Mouse (Mus musculus) kidney, postnatal 0 days (tissue): ENCODE results near the gene Tbccd1. TPM values are rescaled to one million over a fixed set of nuclear protein-coding genes. Genes with fewer than 3 reads are reported as not detected.

ENCODE experiments used
- ATAC-seq: fragments of 200-750 bp; cut with Nextera tagmentation; replicated peaks from 2 replicates; pipeline ENCODE4 v1.8.0; 2017; ENCODE audit warnings: low read depth, moderate number of reproducible peaks, moderate TSS enrichment, moderate library complexity; ENCODE audit not compliant: low FRiP score
- DNase-seq: peaks from one replicate; pipeline ENCODE4 v3.0.0-alpha.2; 2016; ENCODE audit warnings: low spot score
- H3K27ac ChIP-seq: fragments of 300-500 bp; sonication (generic); 2 replicates; pipeline ENCODE4 v1.5.1; 2014; ENCODE audit warnings: mild to moderate bottlenecking
- H3K27me3 ChIP-seq: fragments of 300-500 bp; sonication (generic); 2 replicates; pipeline ENCODE4 v1.6.1; 2014; ENCODE audit warnings: low read length, mixed read lengths; ENCODE audit not compliant: insufficient read depth
- H3K36me3 ChIP-seq: fragments of 300-500 bp; sonication (generic); 2 replicates; pipeline ENCODE4 v1.6.1; 2014; ENCODE audit warnings: low read length, mixed read lengths; ENCODE audit not compliant: insufficient read depth
- H3K4me1 ChIP-seq: fragments of 300-500 bp; sonication (generic); replicated peaks from 2 replicates; pipeline ENCODE4 v1.6.1; 2014; ENCODE audit warnings: antibody characterized with exemption, low read length, mixed read lengths; ENCODE audit not compliant: insufficient read depth
- H3K4me2 ChIP-seq: fragments of 300-500 bp; sonication (generic); 2 replicates; pipeline ENCODE4 v1.6.1; 2014; ENCODE audit warnings: mild to moderate bottlenecking, low read length, moderate library complexity, mixed read lengths
- H3K4me3 ChIP-seq: fragments of 300-500 bp; sonication (generic); replicated peaks from 2 replicates; pipeline ENCODE4 v1.5.1; 2014; ENCODE audit warnings: low read depth, low read length
- H3K9ac ChIP-seq: fragments of 300-500 bp; sonication (generic); 2 replicates; pipeline ENCODE4 v1.6.1; 2014; ENCODE audit warnings: low read depth, low read length
- H3K9me3 ChIP-seq: fragments of 300-500 bp; sonication (generic); replicated peaks from 2 replicates; pipeline ENCODE4 v1.6.1; 2016; ENCODE audit warnings: low read length, inconsistent platforms, mixed read lengths
- CTCF ChIP-seq: IDR thresholded peaks from 2 replicates; pipeline ENCODE4 v1.5.1; 2016; ENCODE audit warnings: antibody characterized with exemption, low read depth, mild to moderate bottlenecking, moderate library complexity
- WGBS: fragments of 180-500 bp; shearing (Covaris S2); extraction: QIAGEN DNeasy Blood & Tissue Kit; methylation state at CpG from one replicate; pipeline ENCODE4 v1.1.7; 2014; 5-methylcytosine and 5-hydroxymethylcytosine counted together
- polyA plus RNA-seq: library from polyadenylated mRNA; unstranded; fragments of >200 nt; fragmentation: Nextera tagmentation; extraction: Ambion mirVana; gene quantifications from 2 replicates; pipeline ENCODE4 v1.2.1, GENCODE M21; 2015

Tbccd1 gene
- polyA plus RNA-seq, 1 experiment from 2014 or later, result 25.3 TPM

DNA sequence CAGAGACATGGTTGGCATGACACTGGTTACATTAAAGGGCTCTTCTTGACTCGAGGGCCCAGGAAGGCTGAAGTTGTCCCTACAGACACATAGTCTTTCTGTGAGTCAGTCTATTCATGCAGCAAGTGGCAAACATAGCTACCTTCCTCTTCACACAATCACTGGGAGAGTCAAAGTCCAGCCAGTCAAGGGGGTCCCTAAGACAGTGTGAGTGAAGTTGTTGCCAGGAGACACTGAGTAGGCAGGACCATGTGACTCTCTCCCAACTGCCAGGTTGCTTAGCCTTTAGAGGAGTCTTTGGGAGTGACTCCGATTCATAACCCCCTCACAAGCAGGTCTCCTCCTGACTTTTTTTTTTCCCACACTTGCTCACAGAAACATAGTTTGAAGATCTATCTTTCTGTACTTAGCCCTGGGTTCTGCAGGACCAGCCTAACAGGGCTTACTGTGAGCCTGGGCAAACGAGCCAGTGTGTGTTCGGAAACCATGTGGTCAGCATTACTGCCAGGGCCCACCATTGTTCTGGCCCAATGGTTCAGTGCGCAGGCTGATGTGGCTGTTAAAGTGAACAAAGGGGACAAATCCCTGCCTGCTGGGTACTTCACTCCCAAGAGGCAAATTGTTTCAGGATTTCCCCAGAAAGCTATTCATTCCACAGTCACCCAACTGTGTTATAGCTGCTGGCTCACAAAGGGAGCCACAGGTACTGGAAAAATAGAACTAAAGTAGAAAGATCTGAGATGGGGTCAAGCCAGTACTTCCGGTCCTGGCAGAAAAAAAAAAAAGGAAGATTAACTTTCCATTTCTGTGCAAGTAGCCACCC, 57.2 kb downstream of the Tbccd1 start:
- ATAC-seq (no peak), DNase-seq (no peak)

DNA sequence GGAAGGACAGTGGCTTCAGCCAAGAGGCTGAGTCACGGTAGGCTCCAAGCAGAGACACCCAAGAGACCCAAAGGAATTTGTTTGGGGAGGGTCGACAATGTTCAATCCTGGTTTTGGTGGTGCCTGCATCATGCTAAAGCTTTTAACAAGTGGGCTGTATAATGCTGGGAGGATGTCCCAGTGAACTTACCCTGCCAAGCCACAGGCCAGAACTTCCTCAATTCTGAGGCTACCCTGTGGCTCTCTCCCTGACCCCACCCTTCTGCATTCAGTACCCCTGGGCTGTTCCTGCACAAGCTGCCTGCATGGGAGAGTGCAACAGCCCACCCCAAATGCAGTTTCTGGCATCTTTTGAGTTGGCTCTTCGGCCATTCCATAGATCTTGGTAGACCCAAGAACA, 58.9 kb downstream of the Tbccd1 start:
- no peak overlapping the region for H3K4me2 ChIP-seq
- no peak overlapping the region for H3K4me3 ChIP-seq
- H3K4me1 ChIP-seq, result no peaks in the 10 kb centered on the region
- no peaks in the 10 kb centered on the region for H3K27me3 ChIP-seq
- DNase-seq (no peak), ATAC-seq (no peak)
- H3K9ac ChIP-seq, result no peak overlapping the region
- TF ChIP-seq CTCF, result no peak
- no peaks in the 10 kb centered on the region for H3K36me3 ChIP-seq
- H3K27ac ChIP-seq, result no peak overlapping the region
- 82% methylated on average over 3 of the region's 3 CpGs for WGBS
- no peaks in the 10 kb centered on the region for H3K9me3 ChIP-seq

More for the DNA sequence above, 57.2 kb downstream of the Tbccd1 start:
- Histone ChIP-seq H3K9me3 (no peaks in the 10 kb centered on the region), H3K9ac (no peak overlapping the region), H3K4me2 (no peak overlapping the region), H3K4me1 (no peaks in the 10 kb centered on the region), H3K27me3 (no peaks in the 10 kb centered on the region), H3K27ac (no peak overlapping the region), H3K36me3 (no peaks in the 10 kb centered on the region), H3K4me3 (no peak overlapping the region)
- WGBS, result 50% methylated on average over 6 of the region's 6 CpGs
- TF ChIP-seq CTCF, result no peak

DNA sequence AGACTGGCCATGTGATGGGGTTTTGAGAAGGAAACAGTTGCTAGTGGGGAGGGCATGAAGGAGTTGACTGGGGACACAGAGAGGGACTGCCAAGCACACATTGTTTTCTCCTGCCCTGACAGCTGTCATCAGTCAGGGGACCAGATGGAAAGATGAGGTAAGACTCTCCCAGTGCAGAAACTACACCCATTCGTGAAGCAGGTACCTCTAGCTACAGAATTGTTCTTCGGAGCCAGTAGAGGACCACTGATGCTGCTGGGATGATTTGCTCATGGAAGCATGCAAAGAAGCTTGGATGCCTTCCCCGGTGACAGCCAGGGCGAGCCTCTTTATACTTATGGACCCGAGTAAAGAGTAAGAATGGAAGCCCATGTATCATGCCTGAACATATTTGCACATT, 59.9 kb downstream of the Tbccd1 start:
- 85% methylated on average over 5 of the region's 5 CpGs for WGBS
- Histone ChIP-seq H3K36me3 (no peaks in the 10 kb centered on the region), H3K27me3 (no peaks in the 10 kb centered on the region), H3K4me1 (no peaks in the 10 kb centered on the region), H3K9ac (no peak overlapping the region), H3K4me3 (no peak overlapping the region), H3K4me2 (no peak overlapping the region), H3K27ac (no peak overlapping the region), H3K9me3 (no peaks in the 10 kb centered on the region)
- ATAC-seq, result no peak
- TF ChIP-seq CTCF, result no peak
- no peak for DNase-seq

DNA sequence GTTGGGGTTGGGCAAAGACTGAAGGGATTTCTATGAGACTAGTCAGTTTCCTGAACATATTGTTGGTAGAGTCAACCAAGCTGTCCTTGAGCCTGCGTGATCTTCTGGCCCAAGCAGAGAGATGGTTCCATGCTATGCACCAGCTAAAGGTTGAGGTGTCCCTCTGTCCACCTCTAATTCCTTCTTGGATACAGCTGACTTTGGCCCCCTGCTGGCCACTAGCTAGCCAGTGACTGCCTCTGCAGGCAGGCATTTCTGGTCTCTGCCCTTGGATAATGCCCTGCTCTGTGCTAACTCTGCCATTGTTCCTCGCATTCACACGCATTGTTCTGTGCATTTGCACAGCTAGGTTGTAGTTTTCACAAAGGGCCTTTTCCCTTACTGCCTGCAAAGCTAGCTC, 62.0 kb downstream of the Tbccd1 start:
- H3K36me3 ChIP-seq, result no peaks in the 10 kb centered on the region
- 85% methylated on average over 3 of the region's 3 CpGs for WGBS
- DNase-seq (no peak), ATAC-seq (no peak)
- H3K27ac ChIP-seq, result no peak overlapping the region
- H3K4me1 ChIP-seq, result no peaks in the 10 kb centered on the region
- H3K4me3 ChIP-seq, result no peak overlapping the region
- TF ChIP-seq CTCF, result peak; percentile 62
- no peak overlapping the region for H3K4me2 ChIP-seq
- H3K27me3 ChIP-seq, result no peaks in the 10 kb centered on the region
- no peaks in the 10 kb centered on the region for H3K9me3 ChIP-seq
- H3K9ac ChIP-seq, result no peak overlapping the region

DNA sequence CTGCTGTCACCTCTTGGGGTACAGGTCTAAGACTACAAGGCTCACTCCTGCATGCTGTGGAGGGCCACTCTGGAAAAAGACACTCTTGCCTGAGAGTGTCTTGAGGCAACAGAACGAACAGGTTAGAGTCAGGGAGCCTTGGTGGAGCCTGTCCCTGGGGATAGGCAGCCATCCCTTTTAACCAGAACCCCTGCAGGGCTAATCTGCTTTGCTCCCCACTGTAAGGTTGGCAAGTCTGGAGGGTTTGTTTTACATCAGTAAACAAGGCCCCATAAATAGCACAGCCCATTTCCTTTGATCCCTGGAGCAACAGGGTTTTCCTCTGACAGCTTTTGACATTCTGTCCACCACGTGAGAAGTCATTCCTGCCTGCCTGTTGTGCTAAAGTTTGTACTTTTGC, 66.2 kb downstream of the Tbccd1 start:
- Histone ChIP-seq H3K4me1 (no peaks in the 10 kb centered on the region), H3K4me2 (no peak overlapping the region), H3K27ac (no peak overlapping the region), H3K9ac (no peak overlapping the region), H3K27me3 (no peaks in the 10 kb centered on the region), H3K4me3 (no peak overlapping the region), H3K36me3 (no peaks in the 10 kb centered on the region), H3K9me3 (no peaks in the 10 kb centered on the region)
- WGBS, result 22% methylated on average over 2 of the region's 2 CpGs
- DNase-seq, result no peak
- no peak for TF ChIP-seq CTCF
- ATAC-seq, result no peak

DNA sequence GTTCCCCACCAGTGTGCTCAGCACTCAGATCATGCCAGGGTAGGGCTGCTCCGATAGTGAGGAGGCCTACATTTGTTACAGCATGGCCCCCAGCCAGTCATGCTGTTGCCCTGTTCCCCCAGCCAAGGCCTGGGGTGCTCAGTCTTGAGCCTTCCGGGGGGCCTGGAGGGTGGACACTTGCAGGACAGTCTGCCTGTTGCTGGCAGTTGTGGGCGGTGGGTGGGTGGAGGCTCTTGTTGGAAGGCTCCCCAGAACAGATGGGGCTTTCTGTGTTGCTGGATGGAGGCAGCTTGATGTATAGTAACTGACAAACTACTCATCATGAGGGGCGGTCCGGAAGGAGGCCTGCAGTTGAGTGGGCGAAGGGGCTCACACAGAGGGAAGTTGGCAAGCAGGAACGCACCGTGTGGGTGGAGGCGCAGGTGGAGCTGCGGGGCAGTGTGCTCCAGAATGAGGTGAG, 67.5 kb downstream of the Tbccd1 start:
- WGBS, result 39% methylated on average over 10 of the region's 10 CpGs
- no peaks in the 10 kb centered on the region for H3K9me3 ChIP-seq
- no peak overlapping the region for H3K9ac ChIP-seq
- no peaks in the 10 kb centered on the region for H3K27me3 ChIP-seq
- no peaks in the 10 kb centered on the region for H3K36me3 ChIP-seq
- DNase-seq, result no peak
- no peak overlapping the region for H3K4me3 ChIP-seq
- no peak for ATAC-seq
- H3K4me1 ChIP-seq, result no peaks in the 10 kb centered on the region
- H3K27ac ChIP-seq, result no peak overlapping the region
- no peak for TF ChIP-seq CTCF
- no peak overlapping the region for H3K4me2 ChIP-seq
